Mouse (Mus musculus) heart, embryonic 12.5 days (tissue): ENCODE results near the gene Slc36a1. TPM values are rescaled to one million over a fixed set of nuclear protein-coding genes. Genes with fewer than 3 reads are reported as not detected.

ENCODE experiments used
- ATAC-seq: fragments of 200-750 bp; cut with Nextera tagmentation; 2 replicates; pipeline ENCODE4 v1.8.0; 2017; ENCODE audit warnings: moderate TSS enrichment, moderate library complexity; ENCODE audit not compliant: insufficient number of reproducible peaks, low FRiP score
- H3K27ac ChIP-seq: fragments of 300-500 bp; sonication (generic); 2 replicates; pipeline ENCODE4 v1.5.1; 2016; ENCODE audit warnings: mild to moderate bottlenecking, moderate library complexity; ENCODE audit not compliant: poor library complexity, severe bottlenecking
- H3K27me3 ChIP-seq: fragments of 300-500 bp; sonication (generic); replicated peaks from 2 replicates; pipeline ENCODE4 v1.6.1; 2016; ENCODE audit warnings: mild to moderate bottlenecking, moderate library complexity
- H3K36me3 ChIP-seq: fragments of 300-500 bp; sonication (generic); 2 replicates; pipeline ENCODE4 v1.6.1; 2016; ENCODE audit warnings: mild to moderate bottlenecking, moderate library complexity
- H3K4me1 ChIP-seq: fragments of 300-500 bp; sonication (generic); replicated peaks from 2 replicates; pipeline ENCODE4 v1.6.1; 2016; ENCODE audit warnings: mild to moderate bottlenecking
- H3K4me2 ChIP-seq: fragments of 300-500 bp; sonication (generic); 2 replicates; pipeline ENCODE4 v1.6.1; 2016; ENCODE audit warnings: mild to moderate bottlenecking, moderate library complexity
- H3K4me3 ChIP-seq: fragments of 300-500 bp; sonication (generic); 2 replicates; pipeline ENCODE4 v1.5.1; 2016; ENCODE audit warnings: mild to moderate bottlenecking
- H3K9ac ChIP-seq: fragments of 300-500 bp; sonication (generic); 2 replicates; pipeline ENCODE4 v1.6.1; 2016; ENCODE audit warnings: mild to moderate bottlenecking, moderate library complexity
- H3K9me3 ChIP-seq: fragments of 300-500 bp; sonication (generic); replicated peaks from 2 replicates; pipeline ENCODE4 v1.6.1; 2016; ENCODE audit warnings: mild to moderate bottlenecking, moderate library complexity
- WGBS: fragments of 180-500 bp; shearing (Covaris S2); methylation state at CpG from one replicate; pipeline ENCODE4 v1.1.7; 2016; 5-methylcytosine and 5-hydroxymethylcytosine counted together
- polyA plus RNA-seq: library from polyadenylated mRNA; unstranded; fragments of >200 nt; fragmentation: Nextera tagmentation; extraction: Ambion mirVana; gene quantifications from 2 replicates; pipeline ENCODE4 v1.2.1, GENCODE M21; 2016

Gene Slc36a1
- polyA plus RNA-seq, 1 experiment from 2014 or later = 1.3 TPM

DNA sequence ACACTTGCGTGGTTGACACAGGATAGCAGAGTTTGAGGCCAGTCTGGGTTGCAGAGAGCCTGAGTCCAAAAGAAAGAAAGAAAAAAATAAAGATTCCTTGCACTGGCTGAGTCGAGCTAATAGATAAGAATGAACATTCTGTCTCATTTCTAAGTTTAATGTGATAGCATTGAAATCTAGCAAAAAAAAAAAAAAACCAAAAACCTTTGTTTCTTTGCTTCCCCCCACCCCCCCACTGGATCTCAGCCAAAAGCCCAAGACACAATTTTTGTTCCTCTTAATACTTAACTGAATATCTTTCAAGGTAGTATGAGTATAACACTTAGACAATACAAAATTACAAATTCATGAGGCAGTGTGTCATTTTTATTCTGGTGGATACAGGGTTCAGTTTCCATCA is 4.9 kb downstream of the Slc36a1 start:
- Histone ChIP-seq H3K4me2 (no peak overlapping the region), H3K4me1 (peaks cover 2% of the 10 kb centered on the region; the same call in 1 of the 2 replicates), H3K36me3 (no peaks in the 10 kb centered on the region), H3K9me3 (no peaks in the 10 kb centered on the region), H3K4me3 (no peak overlapping the region), H3K27me3 (no peaks in the 10 kb centered on the region; the same call in 1 of the 2 replicates), H3K9ac (no peak overlapping the region), H3K27ac (no peak overlapping the region)
- WGBS = 52% methylated on average over 2 of the region's 2 CpGs
- ATAC-seq = no peak

DNA sequence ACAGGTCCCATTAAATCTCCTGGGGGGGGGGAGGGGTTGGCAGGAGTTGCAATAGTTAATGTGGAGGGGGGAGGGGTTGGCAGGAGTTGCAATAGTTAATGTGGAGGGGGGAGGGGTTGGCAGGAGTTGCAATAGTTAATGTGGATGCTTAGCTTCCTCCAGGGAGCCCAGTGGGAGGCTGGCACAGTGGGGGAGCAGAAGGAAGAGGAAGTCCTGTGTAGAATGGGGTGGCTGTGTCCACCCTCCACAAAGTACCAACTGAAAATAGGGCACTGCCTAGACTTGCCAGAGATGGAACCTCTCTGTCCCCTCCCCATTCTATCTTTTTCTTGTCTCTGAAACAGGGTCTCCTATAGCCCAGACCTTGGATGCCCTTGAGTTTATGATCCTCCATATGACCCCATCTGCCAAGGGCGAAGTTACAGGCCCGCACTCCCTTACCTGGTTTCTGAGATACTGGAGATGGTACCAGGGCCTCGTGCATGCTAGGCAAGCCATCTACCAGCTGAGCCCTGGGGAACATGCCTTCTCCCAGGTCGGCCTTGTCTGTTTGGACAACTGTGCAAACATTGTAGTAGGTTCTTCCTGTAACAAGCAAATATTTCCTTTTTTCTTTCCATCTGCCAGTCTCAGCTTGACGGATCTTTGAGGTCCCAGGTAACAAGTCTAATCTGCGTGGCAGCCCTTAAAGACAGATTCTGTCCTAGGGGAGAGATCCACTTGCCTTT is 5.6 kb downstream of the Slc36a1 start:
- Histone ChIP-seq H3K4me1 (peaks cover 3% of the 10 kb centered on the region; the same call in 1 of the 2 replicates), H3K9me3 (no peaks in the 10 kb centered on the region), H3K27me3 (no peaks in the 10 kb centered on the region; the same call in 1 of the 2 replicates), H3K4me3 (no peak overlapping the region), H3K36me3 (no peaks in the 10 kb centered on the region), H3K9ac (no peak overlapping the region), H3K27ac (no peak overlapping the region), H3K4me2 (no peak overlapping the region)
- ATAC-seq = no peak
- 70% methylated on average over 6 of the region's 6 CpGs for WGBS

DNA sequence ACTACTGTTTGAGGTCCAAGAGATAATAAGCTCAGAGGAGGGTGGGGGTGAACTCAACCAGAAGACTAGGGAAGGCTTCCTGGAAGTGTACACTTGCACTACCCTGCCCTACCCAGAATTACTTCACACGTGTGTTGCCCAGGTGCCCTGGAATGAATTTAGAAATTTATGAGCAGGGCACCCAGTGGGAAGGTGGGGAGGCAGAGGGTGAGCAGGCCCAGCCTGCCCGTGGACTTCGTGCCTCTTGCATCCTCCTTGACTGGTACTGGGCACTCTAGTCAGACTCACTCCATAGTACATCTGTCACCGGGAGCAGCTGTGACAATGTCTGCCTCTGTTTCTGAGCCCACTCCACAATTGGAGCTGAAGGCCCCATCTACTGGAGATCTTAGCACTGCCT is 9.4 kb downstream of the Slc36a1 start:
- Histone ChIP-seq H3K27ac (no peak overlapping the region), H3K36me3 (no peaks in the 10 kb centered on the region), H3K4me1 (peaks cover 17% of the 10 kb centered on the region), H3K9me3 (no peaks in the 10 kb centered on the region), H3K4me2 (no peak overlapping the region), H3K27me3 (no peaks in the 10 kb centered on the region), H3K9ac (no peak overlapping the region), H3K4me3 (no peak overlapping the region)
- 93% methylated on average over 4 of the region's 4 CpGs for WGBS
- ATAC-seq = no peak

DNA sequence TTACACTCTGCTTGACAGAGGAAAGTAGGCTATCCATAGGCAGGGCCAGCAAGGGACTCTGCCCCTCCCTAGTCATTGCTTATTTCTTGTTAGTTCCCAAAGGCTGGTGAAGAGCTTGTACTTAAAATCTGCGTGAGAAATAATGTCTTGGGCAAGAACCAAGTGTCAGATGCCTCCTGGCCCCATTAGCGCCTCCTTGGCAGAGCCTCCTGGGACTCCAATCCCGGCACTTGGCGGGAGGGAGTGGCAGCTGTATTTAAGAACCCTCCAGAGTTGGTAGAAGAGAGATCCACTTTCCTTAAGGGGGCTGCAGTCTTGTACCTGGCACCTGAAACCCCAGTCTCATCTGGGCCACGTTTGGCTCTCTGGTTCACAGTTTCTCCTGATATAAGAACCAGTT is 10.0 kb downstream of the Slc36a1 start:
- Histone ChIP-seq H3K9me3 (no peaks in the 10 kb centered on the region), H3K27me3 (no peaks in the 10 kb centered on the region)
- whole genome bisulfite sequencing = 75% methylated on average over 5 of the region's 5 CpGs

DNA sequence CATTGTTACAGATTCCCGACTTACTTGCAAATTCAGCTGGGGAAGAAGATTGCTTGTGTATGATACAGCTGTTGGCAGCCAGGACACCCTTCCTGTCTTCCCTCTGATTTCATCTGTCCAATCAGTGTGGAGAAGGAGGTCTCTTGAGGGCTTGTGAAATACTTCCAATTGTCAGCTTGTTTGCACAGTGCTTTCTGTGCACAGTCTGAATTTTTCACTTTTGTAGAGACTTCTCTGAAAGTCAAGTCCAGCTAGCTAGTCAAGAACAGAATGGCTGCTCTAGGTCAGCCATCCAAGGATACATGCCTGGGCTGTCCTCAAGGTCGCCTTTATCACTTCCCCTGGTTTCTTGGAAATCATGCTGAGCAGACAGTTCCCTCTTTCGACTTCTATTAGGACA is 10.8 kb downstream of the Slc36a1 start:
- no peak for ATAC-seq
- H3K4me2 ChIP-seq = no peak overlapping the region
- H3K4me3 ChIP-seq = no peak overlapping the region
- peaks cover 8% of the 10 kb centered on the region; the same call in 1 of the 2 replicates for H3K36me3 ChIP-seq
- no peak overlapping the region for H3K27ac ChIP-seq
- H3K27me3 ChIP-seq = no peaks in the 10 kb centered on the region
- 67% methylated on average over 3 of the region's 3 CpGs for WGBS
- no peak overlapping the region for H3K9ac ChIP-seq
- H3K9me3 ChIP-seq = no peaks in the 10 kb centered on the region
- peaks cover 15% of the 10 kb centered on the region for H3K4me1 ChIP-seq

More for the DNA sequence above, 10.0 kb downstream of the Slc36a1 start:
- H3K9ac ChIP-seq = no peak overlapping the region
- no peak overlapping the region for H3K4me3 ChIP-seq
- peaks cover 17% of the 10 kb centered on the region for H3K4me1 ChIP-seq
- no peak for ATAC-seq
- no peak overlapping the region for H3K27ac ChIP-seq
- H3K36me3 ChIP-seq = 0 out of 2 replicates have a peak, but pooled peaks cover 4% of the 10 kb centered on the region
- H3K4me2 ChIP-seq = no peak overlapping the region

DNA sequence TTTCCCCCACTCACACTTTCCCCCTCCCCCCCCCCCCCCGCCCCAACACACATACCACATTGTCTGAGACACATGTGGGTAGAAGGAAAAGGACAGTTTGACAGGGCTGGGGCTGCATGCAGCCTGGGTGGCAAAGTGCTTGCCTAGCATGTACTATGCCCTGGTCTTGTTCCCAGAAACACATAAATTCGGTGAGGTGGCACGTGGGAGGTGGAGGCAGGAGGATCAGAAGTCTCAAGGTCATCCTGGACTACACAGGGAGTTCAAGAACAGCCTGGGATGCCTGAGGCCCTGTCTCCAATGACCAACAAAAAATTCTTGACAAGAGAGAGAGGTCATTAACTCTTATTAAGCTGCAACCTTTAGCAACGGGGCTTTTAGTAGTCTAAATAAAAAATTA is 11.9 kb downstream of the Slc36a1 start:
- ATAC-seq = no peak
- WGBS = 86% methylated on average over 3 of the region's 4 CpGs

DNA sequence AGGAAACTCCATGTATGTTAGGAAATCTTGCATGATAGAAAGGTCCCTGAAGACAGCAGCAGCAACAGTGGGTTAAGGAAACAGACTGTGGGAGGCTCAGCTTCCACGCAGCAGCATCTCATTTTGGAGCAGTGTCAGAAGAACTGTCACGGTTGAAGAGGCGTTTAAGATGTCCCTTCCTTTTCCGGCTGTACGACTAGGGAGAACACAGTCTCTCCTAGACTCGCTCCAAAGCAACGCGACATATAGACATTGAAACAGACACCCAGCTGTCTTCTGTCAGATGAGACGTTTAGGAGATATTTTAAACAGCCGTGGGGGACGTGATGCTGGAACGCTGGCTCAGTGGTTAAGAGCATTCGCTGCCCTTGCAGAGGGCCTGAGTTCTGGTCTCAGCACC is 12.7 kb downstream of the Slc36a1 start:
- peaks cover 21% of the 10 kb centered on the region for H3K36me3 ChIP-seq
- H3K9ac ChIP-seq = no peak overlapping the region
- H3K4me3 ChIP-seq = no peak overlapping the region
- ATAC-seq = no peak
- peaks cover 15% of the 10 kb centered on the region for H3K4me1 ChIP-seq
- no peaks in the 10 kb centered on the region for H3K9me3 ChIP-seq
- 75% methylated on average over 13 of the region's 13 CpGs for WGBS
- H3K27ac ChIP-seq = no peak overlapping the region
- no peak overlapping the region for H3K4me2 ChIP-seq
- no peaks in the 10 kb centered on the region for H3K27me3 ChIP-seq

More for the DNA sequence above, 11.9 kb downstream of the Slc36a1 start:
- H3K9ac ChIP-seq = no peak overlapping the region
- H3K27me3 ChIP-seq = no peaks in the 10 kb centered on the region
- no peak overlapping the region for H3K27ac ChIP-seq
- H3K4me2 ChIP-seq = no peak overlapping the region
- no peaks in the 10 kb centered on the region for H3K9me3 ChIP-seq
- peaks cover 16% of the 10 kb centered on the region for H3K36me3 ChIP-seq
- H3K4me1 ChIP-seq = peaks cover 15% of the 10 kb centered on the region
- H3K4me3 ChIP-seq = no peak overlapping the region

DNA sequence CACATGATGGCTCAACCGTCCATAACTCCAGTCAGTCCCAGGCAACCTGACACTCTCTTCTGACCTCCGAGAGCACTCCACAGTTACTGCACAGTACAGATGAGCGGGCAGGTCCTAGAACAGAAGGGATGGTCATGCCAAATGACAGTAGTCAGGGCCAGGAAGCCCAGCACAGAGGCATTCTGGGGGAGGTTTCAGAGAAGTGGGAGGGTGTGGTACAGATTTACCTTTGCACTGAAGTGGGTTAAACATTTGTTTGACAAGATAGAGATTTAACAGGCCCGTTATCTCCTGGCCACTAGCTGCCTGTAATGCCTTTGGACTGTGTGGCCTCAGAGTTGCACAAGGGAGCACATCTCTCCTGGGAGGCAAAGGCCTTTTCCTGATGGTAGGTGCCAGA is 13.3 kb downstream of the Slc36a1 start:
- H3K4me2 ChIP-seq = no peak overlapping the region
- H3K9me3 ChIP-seq = no peaks in the 10 kb centered on the region
- H3K9ac ChIP-seq = no peak overlapping the region
- no peak overlapping the region for H3K27ac ChIP-seq
- no peak overlapping the region for H3K4me3 ChIP-seq
- 67% methylated on average over 4 of the region's 4 CpGs for WGBS
- H3K4me1 ChIP-seq = peaks cover 15% of the 10 kb centered on the region
- ATAC-seq = no peak
- H3K36me3 ChIP-seq = peaks cover 25% of the 10 kb centered on the region
- H3K27me3 ChIP-seq = no peaks in the 10 kb centered on the region

DNA sequence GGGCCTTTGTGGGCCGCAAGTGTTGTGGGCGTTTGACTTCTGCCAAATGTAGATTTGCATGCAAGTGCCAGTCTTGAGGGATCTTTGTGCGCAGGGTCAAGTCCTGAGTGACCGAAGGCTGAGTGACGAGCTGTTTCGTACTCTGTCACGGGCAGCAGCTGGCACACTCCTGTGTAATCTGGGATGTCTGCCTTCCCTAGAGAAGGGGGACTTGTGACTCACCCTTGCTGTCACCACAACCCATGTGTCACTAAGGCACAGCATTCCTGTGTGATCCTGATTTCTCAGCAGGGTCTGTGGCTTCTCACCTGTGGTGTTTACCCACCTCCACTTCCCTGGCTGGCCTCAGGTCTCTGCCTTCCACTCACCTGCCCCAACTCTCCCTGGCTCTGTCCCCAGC is 13.7 kb downstream of the Slc36a1 start:
- H3K4me3 ChIP-seq = no peak overlapping the region
- peaks cover 25% of the 10 kb centered on the region for H3K36me3 ChIP-seq
- no peak overlapping the region for H3K4me2 ChIP-seq
- no peak overlapping the region for H3K9ac ChIP-seq
- H3K9me3 ChIP-seq = no peaks in the 10 kb centered on the region
- 67% methylated on average over 7 of the region's 7 CpGs for whole genome bisulfite sequencing
- H3K27ac ChIP-seq = no peak overlapping the region
- no peak for ATAC-seq
- peaks cover 15% of the 10 kb centered on the region for H3K4me1 ChIP-seq
- no peaks in the 10 kb centered on the region for H3K27me3 ChIP-seq

DNA sequence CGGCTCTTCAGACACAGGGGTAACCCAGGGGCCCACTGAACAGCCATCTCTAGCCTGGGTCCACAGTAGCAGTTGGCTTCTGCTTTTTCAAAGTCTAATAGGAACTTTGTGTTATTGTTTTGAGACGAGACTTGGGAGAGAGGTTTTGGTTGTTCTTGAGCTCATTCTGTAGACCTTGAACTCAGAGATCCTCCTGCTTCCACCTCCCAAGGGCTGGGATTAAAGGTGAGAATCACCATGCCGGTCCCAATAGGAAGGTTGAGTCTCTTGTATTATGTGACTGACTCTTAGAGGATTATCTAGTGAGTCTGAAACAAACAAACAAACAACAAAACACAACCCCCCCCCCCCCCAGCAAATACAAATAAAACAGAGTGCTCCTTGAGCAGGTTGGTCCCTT is 14.3 kb downstream of the Slc36a1 start:
- WGBS = 75% methylated on average over 3 of the region's 3 CpGs
- peaks cover 29% of the 10 kb centered on the region for H3K36me3 ChIP-seq
- no peak overlapping the region for H3K9ac ChIP-seq
- H3K9me3 ChIP-seq = no peaks in the 10 kb centered on the region
- H3K27me3 ChIP-seq = no peaks in the 10 kb centered on the region
- H3K4me2 ChIP-seq = no peak overlapping the region
- no peak for ATAC-seq
- no peak overlapping the region for H3K27ac ChIP-seq
- H3K4me3 ChIP-seq = no peak overlapping the region
- peaks cover 15% of the 10 kb centered on the region for H3K4me1 ChIP-seq

DNA sequence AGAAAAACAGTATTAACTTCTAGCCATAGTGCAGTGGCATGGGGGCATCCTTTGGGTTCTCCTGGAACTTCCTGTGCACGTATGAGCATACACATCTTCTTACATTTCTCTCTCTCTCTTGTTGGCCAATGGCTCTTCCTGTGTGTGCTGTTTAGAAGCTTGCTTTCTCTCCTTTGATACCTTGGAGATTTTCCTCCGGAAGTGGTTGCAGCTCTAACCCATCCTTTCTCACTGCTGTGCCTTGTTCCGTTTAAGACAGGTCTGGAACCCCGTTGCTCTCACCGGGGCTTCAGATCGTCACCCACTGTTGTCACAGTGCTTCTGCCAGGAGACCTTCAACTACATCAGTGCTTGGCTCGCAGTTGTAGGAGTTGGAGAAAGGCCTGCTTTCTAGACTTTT is 17.2 kb downstream of the Slc36a1 start:
- 77% methylated on average over 7 of the region's 7 CpGs for WGBS
- no peak overlapping the region for H3K27ac ChIP-seq
- H3K9me3 ChIP-seq = no peaks in the 10 kb centered on the region
- H3K4me3 ChIP-seq = no peak overlapping the region
- no peaks in the 10 kb centered on the region for H3K27me3 ChIP-seq
- peaks cover 57% of the 10 kb centered on the region for H3K36me3 ChIP-seq
- H3K4me1 ChIP-seq = peaks cover 8% of the 10 kb centered on the region
- ATAC-seq = no peak
- H3K4me2 ChIP-seq = no peak overlapping the region
- no peak overlapping the region for H3K9ac ChIP-seq

DNA sequence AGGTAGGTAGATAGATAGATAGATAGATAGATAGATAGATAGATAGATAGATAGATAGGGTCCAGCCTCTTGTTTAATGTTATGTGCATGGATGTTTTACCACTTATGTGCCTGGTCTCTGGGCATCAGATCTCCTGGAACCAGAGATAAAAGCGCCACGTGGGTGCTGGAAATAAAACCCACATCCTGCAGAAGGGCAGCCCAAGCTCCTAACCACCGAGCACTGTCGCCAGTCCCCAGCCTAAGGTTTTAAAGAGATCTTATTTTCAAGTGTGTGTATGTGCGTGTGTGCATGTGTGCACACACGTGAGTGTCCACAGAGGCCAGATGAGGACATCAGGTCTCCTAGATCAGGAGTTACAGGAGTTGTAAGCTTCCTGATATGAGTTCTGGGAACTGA is 26.9 kb downstream of the Slc36a1 start:
- WGBS = 81% methylated on average over 6 of the region's 6 CpGs
- Histone ChIP-seq H3K27me3 (no peaks in the 10 kb centered on the region), H3K4me2 (no peak overlapping the region), H3K4me1 (peaks cover 7% of the 10 kb centered on the region; the same call in 1 of the 2 replicates), H3K9ac (no peak overlapping the region), H3K9me3 (no peaks in the 10 kb centered on the region), H3K4me3 (no peak overlapping the region), H3K36me3 (peaks cover 23% of the 10 kb centered on the region), H3K27ac (no peak overlapping the region)
- ATAC-seq = no peak
